Mouse (Mus musculus) adrenal gland, postnatal 36 days (tissue): ENCODE measurements at regions not wholly inside any gene's neighbourhood (a gene's known extent, or its start where the extent isn't known, plus 50 kb on each side); places are given as distances from the start of the nearest gene placed in this dataset.

Experiments
- DNase-seq, 2 experiments: peaks; one replicate each; pipeline ENCODE4 v3.0.0; 2021; ENCODE audit warnings: mixed read lengths in 1 of 2

- no peak for DNase-seq
Measured at GRCm38 (mm10) chr7:40752195-40752594, 145.9 kb upstream of the Vstm2b start.

DNA sequence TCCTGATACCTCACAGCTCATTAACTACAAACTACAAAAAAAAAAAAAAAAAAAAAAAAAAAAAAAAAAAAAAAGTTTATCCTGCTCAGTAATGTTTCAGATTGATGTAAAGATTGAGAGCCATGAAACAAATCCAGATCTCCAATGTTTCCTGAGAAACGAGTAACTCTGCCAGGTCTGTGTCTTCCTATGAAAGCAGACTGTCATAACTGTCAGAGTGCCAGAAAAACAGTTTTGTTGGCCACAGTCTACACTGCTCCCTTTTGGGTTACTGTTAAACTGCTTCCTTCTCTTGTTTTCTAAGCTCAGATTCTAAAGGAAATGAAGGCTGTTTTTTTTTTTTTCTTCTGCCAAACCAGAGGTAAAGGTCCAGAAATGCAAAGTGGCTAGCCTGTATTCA is 144.6 kb upstream of the Vstm2b start:
- no peak for DNase-seq

DNA sequence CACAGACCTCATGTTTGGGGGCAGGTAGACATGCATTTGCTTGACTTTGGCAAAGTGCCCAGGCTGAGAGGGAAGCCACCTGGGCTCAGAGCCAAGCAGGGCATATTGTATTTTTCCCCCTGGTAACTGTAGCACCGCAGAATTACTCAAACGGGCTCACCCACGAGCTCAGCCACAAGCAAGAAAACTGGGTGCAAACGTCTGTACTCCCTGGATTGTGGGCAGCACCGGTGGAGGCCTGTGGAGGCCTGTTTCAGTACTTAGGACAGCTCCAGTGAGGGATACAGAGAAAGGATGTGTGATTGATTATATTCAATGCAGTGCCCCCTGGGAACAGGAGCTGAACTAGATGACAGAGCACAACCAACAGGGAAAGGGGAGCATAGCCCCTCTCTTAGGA is 135.6 kb upstream of the Vstm2b start:
- peak; percentile 13 to 28 for DNase-seq

GRCm38 (mm10) chr7:40766142-40766541 is 132.0 kb upstream of the Vstm2b start:
- no peak for DNase-seq

DNA sequence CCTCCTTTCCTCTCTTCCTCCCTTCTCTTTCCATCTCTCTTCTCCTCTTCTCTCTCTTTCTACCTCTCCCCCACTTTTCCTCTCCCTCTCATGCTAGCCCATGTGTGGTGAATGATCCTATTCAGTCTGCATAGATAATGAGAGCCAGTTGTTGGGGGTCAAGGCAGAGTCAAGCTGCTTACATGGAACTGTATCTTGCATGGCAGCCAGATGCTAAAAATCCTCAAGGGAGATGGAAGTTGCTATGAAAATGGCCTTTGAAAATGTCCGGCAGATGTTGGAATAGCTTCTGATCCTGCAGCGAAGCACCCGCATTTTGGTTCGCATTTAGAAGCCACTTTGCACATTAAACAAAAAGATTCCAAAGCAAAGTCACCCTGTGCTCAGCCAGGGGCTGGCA is 121.9 kb upstream of the Vstm2b start:
- DNase-seq = no peak

GRCm38 (mm10) chr7:40784906-40785305 is 113.2 kb upstream of the Vstm2b start:
- no peak for DNase-seq

DNA sequence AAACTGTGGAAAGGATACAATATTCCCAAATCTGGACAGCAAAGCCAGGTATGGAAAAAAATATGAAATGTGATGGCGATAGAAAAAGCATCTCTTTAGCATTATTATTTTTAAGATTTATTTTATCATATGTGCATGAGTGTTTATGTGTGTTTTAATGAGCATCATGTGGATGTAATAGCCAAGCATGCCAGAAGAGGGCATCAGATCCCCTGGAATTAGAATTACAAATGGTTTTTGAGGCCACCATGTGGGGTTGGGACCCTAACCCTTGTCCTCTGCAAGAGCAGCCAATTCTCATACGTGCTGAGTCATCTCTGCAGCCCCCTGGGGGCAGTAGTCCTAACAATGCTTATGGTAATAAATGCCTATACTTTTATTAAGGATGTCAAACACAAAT is 111.4 kb upstream of the Vstm2b start:
- DNase-seq = no peak

DNA sequence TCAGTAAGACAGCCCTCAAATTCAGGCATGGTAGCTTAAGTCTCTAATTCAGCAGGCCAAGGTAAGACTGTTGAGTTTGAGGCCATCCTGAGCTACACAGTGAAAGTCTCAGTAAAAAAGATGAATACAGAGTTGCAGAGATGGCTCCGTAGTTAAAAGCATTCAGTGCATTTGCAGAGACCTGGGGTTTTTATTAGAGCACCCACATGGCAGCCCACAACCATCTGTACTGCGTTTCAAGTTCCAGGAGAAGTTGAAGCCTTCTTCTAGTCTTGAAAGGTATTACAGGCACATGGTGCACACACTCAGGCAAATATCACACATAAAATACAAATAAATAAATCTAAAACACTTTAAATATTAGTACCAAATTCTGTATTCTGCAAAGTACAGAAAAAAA is 109.6 kb upstream of the Vstm2b start:
- DNase-seq = no peak

- peak in 1 of 2 experiments; percentile 2 for DNase-seq
Measured at GRCm38 (mm10) chr7:40794458-40795207, 103.5 kb upstream of the Vstm2b start.

- no peak for DNase-seq
Measured at GRCm38 (mm10) chr7:40799794-40800193, 98.3 kb upstream of the Vstm2b start.

GRCm38 (mm10) chr7:40801291-40801690 is 96.8 kb upstream of the Vstm2b start:
- no peak for DNase-seq

- DNase-seq = no peak
Measured at GRCm38 (mm10) chr7:40805211-40805610, 92.9 kb upstream of the Vstm2b start.

DNA sequence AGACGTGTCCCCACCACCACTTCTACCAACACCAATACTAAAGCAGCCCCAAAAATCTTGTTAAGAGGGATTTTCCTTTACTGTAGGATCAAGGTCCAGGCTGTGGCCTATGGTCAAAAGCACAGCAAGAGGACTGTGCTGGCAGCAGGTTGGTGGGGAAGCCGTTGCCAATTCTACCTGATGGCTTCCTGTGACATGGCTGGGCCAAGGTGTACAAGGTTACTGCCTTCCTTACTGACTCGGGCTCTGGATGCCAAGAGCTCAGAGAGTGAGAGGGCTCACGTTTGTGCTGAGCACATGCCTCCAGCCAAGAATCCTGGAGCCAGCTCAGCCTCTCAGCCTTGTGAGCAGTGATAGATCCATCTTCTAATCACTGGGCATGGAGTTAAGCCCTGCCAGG is 92.3 kb upstream of the Vstm2b start:
- no peak for DNase-seq

DNA sequence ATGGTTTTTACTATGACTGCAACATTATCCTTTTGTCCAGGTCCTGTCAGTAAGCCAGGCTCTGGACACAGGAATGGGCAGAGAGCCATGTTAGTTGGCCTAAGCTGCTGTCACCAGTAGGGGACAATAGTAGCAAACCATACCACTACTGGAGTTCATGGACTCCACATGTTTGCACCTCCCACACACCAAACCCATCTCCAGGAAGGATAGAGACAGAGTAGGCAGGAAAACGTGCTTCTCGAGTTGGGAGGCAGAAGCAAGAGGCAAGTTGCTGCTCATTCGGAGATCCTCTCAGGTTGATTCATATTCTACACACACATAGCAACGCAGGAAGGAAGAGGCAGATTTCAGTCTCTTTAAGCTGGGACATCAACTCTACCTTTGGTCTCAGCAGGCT is 85.2 kb upstream of the Vstm2b start:
- no peak for DNase-seq

DNA sequence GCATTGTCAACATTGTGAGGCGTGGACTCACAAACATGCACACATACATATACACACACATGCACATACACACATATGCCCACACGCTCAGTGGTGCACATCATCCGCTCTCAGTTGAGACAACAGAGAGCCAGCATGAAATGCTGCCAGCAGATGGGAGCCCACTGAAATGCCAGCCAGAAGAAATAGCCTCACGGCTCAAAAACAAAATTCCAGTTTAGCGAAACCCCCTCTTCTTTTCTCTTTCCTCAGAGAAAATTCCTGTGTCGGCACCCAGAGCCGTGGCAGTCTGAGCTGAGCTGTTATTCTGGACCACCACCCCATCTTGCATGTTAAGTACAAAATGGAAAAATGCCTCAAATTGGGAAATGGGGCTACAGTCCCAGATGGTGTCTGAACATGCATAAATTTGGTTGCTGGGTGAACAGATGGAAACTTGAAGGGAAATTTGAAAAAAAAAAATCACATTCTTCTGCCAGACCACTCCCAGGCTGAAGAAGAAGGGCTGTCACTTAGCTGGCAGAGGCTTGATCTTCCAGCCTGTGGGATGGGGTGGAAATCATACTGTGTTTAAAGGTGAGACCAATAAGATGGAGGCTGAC is 72.9 kb upstream of the Vstm2b start:
- DNase-seq = no peak

GRCm38 (mm10) chr7:40829526-40829925 is 68.6 kb upstream of the Vstm2b start:
- DNase-seq = no peak

GRCm38 (mm10) chr7:40831583-40831982 is 66.5 kb upstream of the Vstm2b start:
- DNase-seq = no peak

DNA sequence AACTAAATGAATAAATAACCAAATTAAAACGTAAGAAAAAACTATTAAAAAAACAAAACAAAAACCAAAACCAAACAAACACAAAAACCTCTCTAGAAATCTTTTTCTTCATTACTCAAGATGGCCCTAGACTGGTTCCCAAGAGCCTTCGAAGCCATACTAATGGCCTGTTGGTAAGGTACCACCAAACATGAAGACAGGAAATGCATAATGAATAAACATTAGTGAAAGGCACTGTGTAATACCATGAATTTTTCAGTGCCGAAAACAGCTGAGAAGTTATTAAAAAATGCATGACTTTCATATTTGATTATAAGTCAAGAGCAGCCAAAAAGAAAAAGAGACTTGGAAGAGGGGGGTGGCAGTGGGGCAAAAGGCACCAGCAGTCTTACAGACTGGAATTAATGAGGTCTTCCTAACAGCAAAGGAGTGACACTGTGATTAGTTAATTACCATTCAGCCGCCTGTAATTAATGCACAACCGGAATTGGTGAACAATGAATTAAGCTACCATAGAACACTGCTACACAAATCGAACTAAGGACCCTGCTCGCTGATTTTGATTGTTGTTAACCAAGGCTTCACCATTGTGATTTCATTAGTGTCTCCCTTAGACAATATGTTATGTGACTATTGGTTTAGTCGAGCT is 55.7 kb upstream of the Vstm2b start:
- DNase-seq = no peak

DNA sequence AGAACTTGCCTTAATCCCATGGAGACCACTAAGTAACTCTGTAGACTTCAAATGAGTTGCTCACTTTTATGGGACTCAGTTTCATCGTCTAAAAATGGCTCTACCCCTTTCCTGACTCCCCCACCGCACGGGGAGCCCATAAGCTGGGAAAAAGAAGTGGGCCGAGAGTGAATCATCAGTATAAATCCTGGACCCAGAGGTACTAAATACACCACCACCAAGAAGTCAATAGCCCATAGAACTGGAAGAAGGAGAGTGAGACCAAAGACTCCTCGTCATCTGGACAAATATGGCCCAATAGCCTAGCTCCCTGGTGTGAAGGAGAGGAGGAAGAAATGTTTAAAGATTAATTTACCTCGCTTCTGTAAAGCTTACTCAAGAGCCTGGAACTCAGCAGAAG is 51.6 kb upstream of the Vstm2b start:
- DNase-seq = no peak
